Mouse (Mus musculus) brain, embryonic 14.5 days (tissue): ENCODE data around the gene Hykk. TPM values are rescaled to one million over a fixed set of nuclear protein-coding genes. Genes with fewer than 3 reads are reported as not detected.

Experiments
- DNase-seq: peaks from one replicate; pipeline ENCODE4 v3.0.0-alpha.2; 2011; ENCODE audit warnings: low read depth
- CTCF ChIP-seq: fragments of 200-500 bp; IDR thresholded peaks from 2 replicates; pipeline ENCODE4 v1.5.1; 2012; ENCODE audit warnings: inconsistent platforms, mild to moderate bottlenecking, moderate library complexity, borderline replicate concordance; ENCODE audit not compliant: insufficient read depth, insufficient read length; ENCODE audit errors: extremely low read depth
- POLR2A ChIP-seq: fragments of 200-500 bp; IDR thresholded peaks from 2 replicates; pipeline ENCODE4 v1.6.1; 2012; ENCODE audit warnings: mild to moderate bottlenecking, inconsistent platforms, borderline replicate concordance; ENCODE audit not compliant: poor library complexity, insufficient read depth, insufficient read length, severe bottlenecking; ENCODE audit errors: extremely low read depth
- polyA plus RNA-seq: library from polyadenylated mRNA; depleted of rRNA; stranded (reverse); fragments of >200 nt; gene quantifications from 2 replicates; pipeline ENCODE4 v1.2.3, GENCODE M21; 2012; rRNA removed

Gene Hykk
- 0.93 and 1.8 TPM in 2 replicates for polyA plus RNA-seq

GRCm38 (mm10) chr9:54917010-54917677, at the start of gene Hykk:
Hykk (plus strand) TSS chr9:54917283.
- peak; percentile 29; the same call in 1 of the 2 replicates for TF ChIP-seq POLR2A
- no peak for TF ChIP-seq CTCF
- DNase-seq = peak; percentile 99

DNA sequence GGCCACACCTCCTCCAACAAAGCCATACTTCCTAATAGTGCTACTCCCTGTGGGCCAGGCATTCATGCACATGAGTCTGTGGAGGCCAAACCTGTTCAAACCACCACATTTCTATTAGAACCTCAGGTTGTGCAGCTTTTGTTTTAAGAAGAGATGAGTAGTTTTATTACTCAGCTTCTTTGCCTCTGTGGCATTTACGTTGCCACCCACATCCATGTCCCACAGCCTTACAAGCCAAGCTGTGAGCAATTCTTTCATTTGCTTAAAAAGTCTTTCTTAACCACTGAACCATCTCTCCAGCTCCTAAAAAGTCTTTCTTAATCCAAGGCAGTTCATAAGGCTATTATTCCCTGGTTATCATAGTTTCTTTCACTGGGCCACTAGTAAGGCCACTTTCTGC, 38.3 kb upstream of the Hykk start:
- TF ChIP-seq POLR2A (no peak), CTCF (no peak)
- DNase-seq = no peak

DNA sequence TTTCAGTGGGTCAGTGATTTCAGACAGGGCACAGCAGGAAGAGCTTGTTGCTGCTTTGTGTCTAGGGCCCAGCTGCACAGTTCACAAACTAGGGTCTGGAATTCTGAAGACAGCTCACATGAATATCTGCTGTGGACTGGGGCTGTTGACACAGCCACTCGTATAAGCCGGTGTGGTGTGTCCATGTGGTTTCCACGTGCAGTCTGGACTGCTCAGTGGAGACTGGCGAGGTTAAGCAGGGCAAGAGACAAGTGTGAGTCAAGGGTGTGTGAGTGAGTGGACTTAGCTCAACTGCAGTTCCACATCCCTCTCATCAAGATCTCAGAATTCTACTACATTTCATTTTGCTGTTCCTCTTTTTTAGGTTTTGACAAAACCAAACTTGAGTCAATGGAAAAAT, 25.0 kb upstream of the Hykk start:
- no peak for DNase-seq
- TF ChIP-seq CTCF = no peak
- no peak for TF ChIP-seq POLR2A

GRCm38 (mm10) chr9:54897097-54897496, 20.0 kb upstream of the Hykk start:
- DNase-seq = peak; percentile 13
- peak; percentile 29; the same call in 1 of the 2 replicates for TF ChIP-seq CTCF
- TF ChIP-seq POLR2A = no peak

DNA sequence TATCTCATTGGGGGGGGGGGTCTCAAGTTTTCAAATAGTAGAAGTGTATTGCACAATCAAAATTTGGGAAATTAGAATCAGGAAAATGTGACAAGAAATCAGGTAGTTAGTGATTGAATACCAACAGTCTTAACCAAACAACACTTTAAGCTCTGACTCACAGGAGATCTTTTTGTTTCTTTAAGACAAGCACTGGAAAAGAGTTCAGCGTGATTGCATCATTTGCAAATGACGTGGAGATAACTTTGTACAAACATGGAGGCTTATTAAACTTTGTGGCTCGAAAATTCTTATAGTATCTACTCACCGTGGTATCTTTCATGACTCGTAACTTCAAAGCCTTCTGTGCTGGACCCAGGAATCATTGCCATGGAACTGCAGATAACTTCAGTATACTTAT, 7.6 kb upstream of the Hykk start:
- DNase-seq = no peak
- no peak for TF ChIP-seq POLR2A
- no peak for TF ChIP-seq CTCF

- TF ChIP-seq POLR2A (no peak), CTCF (no peak)
- no peak for DNase-seq
Measured at GRCm38 (mm10) chr9:54915576-54915975, 1.5 kb upstream of the Hykk start.

DNA sequence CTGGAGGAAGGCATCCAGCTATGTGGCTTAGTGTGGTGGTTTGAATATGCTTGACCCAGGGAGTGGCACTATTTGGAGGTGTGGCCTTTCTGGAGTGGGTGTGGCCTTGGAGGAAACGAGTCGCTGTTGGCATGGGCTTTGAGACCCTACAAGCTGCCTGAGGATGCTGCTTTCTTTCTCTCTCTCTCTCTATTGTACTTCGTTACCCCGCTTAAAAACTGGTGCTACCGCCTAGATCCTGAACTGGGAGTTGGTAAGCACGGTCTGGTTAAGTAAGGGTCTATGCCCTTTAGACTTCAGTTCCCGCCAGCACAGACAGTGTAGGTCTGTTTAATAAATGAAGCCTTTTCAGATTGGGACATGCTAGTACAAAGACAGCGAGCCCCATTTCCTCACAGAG, 682 bp upstream of the Hykk start:
- TF ChIP-seq CTCF (no peak), POLR2A (no peak)
- no peak for DNase-seq

GRCm38 (mm10) chr9:54918191-54918590, 1.1 kb downstream of the Hykk start:
- TF ChIP-seq CTCF (no peak), POLR2A (no peak)
- no peak for DNase-seq

DNA sequence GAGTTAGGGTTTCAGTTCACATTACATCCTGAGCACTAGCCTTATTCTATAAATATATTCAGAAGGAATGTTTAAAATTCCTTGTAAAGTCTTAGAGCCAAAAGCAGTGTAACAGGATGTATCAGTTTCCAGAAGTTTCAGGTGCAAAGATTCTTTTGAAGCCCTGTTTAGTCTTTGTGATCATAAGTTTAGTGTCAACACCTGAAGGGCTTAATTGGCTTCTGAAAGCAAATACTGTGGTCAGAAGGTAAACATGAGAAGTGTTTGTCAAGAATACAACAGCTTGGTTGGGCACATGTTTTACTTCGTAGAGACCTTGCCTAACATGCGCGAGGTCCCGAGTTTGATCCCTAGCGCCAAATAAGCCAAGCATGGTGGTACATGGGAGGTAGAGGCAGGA, 1.7 kb downstream of the Hykk start:
- TF ChIP-seq CTCF = no peak
- TF ChIP-seq POLR2A = no peak
- DNase-seq = no peak

- no peak for DNase-seq
- no peak for TF ChIP-seq CTCF
- TF ChIP-seq POLR2A = no peak
Measured at GRCm38 (mm10) chr9:54919946-54920345, 2.9 kb downstream of the Hykk start.

DNA sequence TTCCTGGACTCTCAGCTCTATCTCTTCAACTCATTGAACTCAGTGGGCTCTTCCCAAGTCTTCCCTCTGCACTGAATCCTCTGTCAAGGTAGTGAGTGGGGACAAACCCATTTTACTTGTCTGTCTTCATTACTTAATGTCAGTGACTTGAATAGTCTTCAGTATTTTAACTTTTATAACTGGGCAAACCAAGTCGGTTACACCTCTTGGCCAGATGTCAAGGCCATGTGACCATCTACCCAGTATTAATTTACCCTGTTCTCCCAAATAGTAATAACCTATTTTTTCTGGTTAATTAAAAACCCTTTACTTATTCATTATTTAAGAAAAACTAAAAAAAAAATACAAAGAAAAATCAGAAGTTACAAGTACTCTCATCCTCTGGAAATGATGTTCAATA, 13.7 kb downstream of the Hykk start:
- no peak for TF ChIP-seq POLR2A
- TF ChIP-seq CTCF = no peak
- no peak for DNase-seq

- no peak for DNase-seq
- no peak for TF ChIP-seq POLR2A
- TF ChIP-seq CTCF = no peak
Measured at GRCm38 (mm10) chr9:54931765-54932164, 14.7 kb downstream of the Hykk start.
